Mouse (Mus musculus) lung, postnatal 0 days (tissue): ENCODE results near the gene Gm6583. TPM values are rescaled to one million over a fixed set of nuclear protein-coding genes. Genes with fewer than 3 reads are reported as not detected.

Experiments used
- ATAC-seq: fragments of 200-750 bp; cut with Nextera tagmentation; 2 replicates; pipeline ENCODE4 v1.8.0; 2017; ENCODE audit warnings: moderate library complexity
- DNase-seq: peaks from one replicate; pipeline ENCODE4 v3.0.0-alpha.2; 2016; ENCODE audit warnings: low spot score
- H3K27ac ChIP-seq: fragments of 300-500 bp; sonication (generic); 2 replicates; pipeline ENCODE4 v1.5.1; 2014; ENCODE audit warnings: antibody characterized with exemption, mild to moderate bottlenecking, low read length, mixed read lengths
- H3K27me3 ChIP-seq: fragments of 300-500 bp; sonication (generic); replicated peaks from 2 replicates; pipeline ENCODE4 v1.6.1; 2014; ENCODE audit warnings: low read length, mixed read lengths; ENCODE audit not compliant: insufficient read depth
- H3K36me3 ChIP-seq: fragments of 300-500 bp; sonication (generic); 2 replicates; pipeline ENCODE4 v1.6.1; 2014; ENCODE audit warnings: low read length, mixed read lengths; ENCODE audit not compliant: insufficient read depth
- H3K4me1 ChIP-seq: fragments of 300-500 bp; sonication (generic); 2 replicates; pipeline ENCODE4 v1.6.1; 2014; ENCODE audit warnings: antibody characterized with exemption, low read depth, low read length, mixed read lengths; ENCODE audit not compliant: insufficient read depth
- H3K4me2 ChIP-seq: fragments of 300-500 bp; sonication (generic); replicated peaks from 2 replicates; pipeline ENCODE4 v1.6.1; 2014; ENCODE audit warnings: low read depth, mild to moderate bottlenecking, low read length, moderate library complexity, mixed read lengths
- H3K4me3 ChIP-seq: fragments of 300-500 bp; sonication (generic); 2 replicates; pipeline ENCODE4 v1.5.1; 2014; ENCODE audit warnings: low read depth, low read length
- H3K9ac ChIP-seq: fragments of 300-500 bp; sonication (generic); replicated peaks from 2 replicates; pipeline ENCODE4 v1.6.1; 2014; ENCODE audit warnings: low read depth, mild to moderate bottlenecking
- H3K9me3 ChIP-seq: fragments of 300-500 bp; sonication (generic); 2 replicates; pipeline ENCODE4 v1.6.1; 2016; ENCODE audit warnings: low read length, mixed read lengths
- CTCF ChIP-seq: IDR thresholded peaks from 2 replicates; pipeline ENCODE4 v1.5.1; 2016; ENCODE audit warnings: antibody characterized with exemption, mild to moderate bottlenecking
- EP300 ChIP-seq: IDR thresholded peaks from 2 replicates; pipeline ENCODE4 v1.6.1; 2016; ENCODE audit warnings: antibody characterized with exemption, mild to moderate bottlenecking, control low read depth
- WGBS: fragments of 180-500 bp; shearing (Covaris S2); extraction: QIAGEN DNeasy Blood & Tissue Kit; methylation state at CpG from one replicate; pipeline ENCODE4 v1.1.7; 2014; 5-methylcytosine and 5-hydroxymethylcytosine counted together
- polyA plus RNA-seq: library from polyadenylated mRNA; unstranded; fragments of >200 nt; fragmentation: Nextera tagmentation; extraction: Ambion mirVana; gene quantifications from 2 replicates; pipeline ENCODE4 v1.2.1, GENCODE M21; 2015

Gm6583 gene
- polyA plus RNA-seq, 1 experiment from 2014 or later, result 0.25 TPM

GRCm38 (mm10) chr5:112364184-112364797, 8.5 kb upstream of the Gm6583 start:
- H3K36me3 ChIP-seq, result peaks cover 11% of the 10 kb centered on the region
- H3K9ac ChIP-seq, result no peak overlapping the region
- 75% methylated on average over 10 of the region's 10 CpGs for WGBS
- no peak overlapping the region for H3K4me2 ChIP-seq
- TF ChIP-seq EP300 (no peak), CTCF (no peak)
- H3K27ac ChIP-seq, result no peak overlapping the region
- no peaks in the 10 kb centered on the region for H3K27me3 ChIP-seq
- ATAC-seq (no peak), DNase-seq (no peak)
- H3K4me3 ChIP-seq, result no peak overlapping the region
- H3K4me1 ChIP-seq, result no peaks in the 10 kb centered on the region
- H3K9me3 ChIP-seq, result no peaks in the 10 kb centered on the region

- Histone ChIP-seq H3K9me3 (no peaks in the 10 kb centered on the region), H3K36me3 (peaks cover 9% of the 10 kb centered on the region), H3K9ac (no peak overlapping the region), H3K27ac (no peak overlapping the region), H3K27me3 (no peaks in the 10 kb centered on the region), H3K4me1 (no peaks in the 10 kb centered on the region), H3K4me2 (no peak overlapping the region), H3K4me3 (no peak overlapping the region)
- 96% methylated on average over 3 of the region's 3 CpGs for WGBS
- TF ChIP-seq CTCF (no peak), EP300 (no peak)
- ATAC-seq, result no peak
- DNase-seq, result no peak
Observed at GRCm38 (mm10) chr5:112360077-112360476, 4.2 kb upstream of the Gm6583 start.

GRCm38 (mm10) chr5:112359520-112359919, 3.7 kb upstream of the Gm6583 start:
- WGBS, result 86% methylated on average over 4 of the region's 4 CpGs
- peaks cover 10% of the 10 kb centered on the region for H3K36me3 ChIP-seq

GRCm38 (mm10) chr5:112356322-112356721, 489 bp upstream of the Gm6583 start:
- Histone ChIP-seq H3K27me3 (no peaks in the 10 kb centered on the region), H3K4me2 (no peak overlapping the region), H3K27ac (no peak overlapping the region), H3K9me3 (no peaks in the 10 kb centered on the region), H3K9ac (no peak overlapping the region), H3K4me3 (no peak overlapping the region), H3K4me1 (no peaks in the 10 kb centered on the region), H3K36me3 (peaks cover 18% of the 10 kb centered on the region)
- DNase-seq, result peak; percentile 5
- ATAC-seq, result peak; percentile 59
- TF ChIP-seq CTCF (no peak), EP300 (no peak)
- WGBS, result 81% methylated on average over 9 of the region's 9 CpGs

More at GRCm38 (mm10) chr5:112359520-112359919, 3.7 kb upstream of the Gm6583 start:
- ATAC-seq (no peak), DNase-seq (no peak)
- TF ChIP-seq CTCF (no peak), EP300 (no peak)
- H3K27me3 ChIP-seq, result no peaks in the 10 kb centered on the region
- no peak overlapping the region for H3K27ac ChIP-seq
- no peaks in the 10 kb centered on the region for H3K9me3 ChIP-seq
- no peak overlapping the region for H3K9ac ChIP-seq
- H3K4me1 ChIP-seq, result no peaks in the 10 kb centered on the region
- H3K4me3 ChIP-seq, result no peak overlapping the region
- H3K4me2 ChIP-seq, result no peak overlapping the region

DNA sequence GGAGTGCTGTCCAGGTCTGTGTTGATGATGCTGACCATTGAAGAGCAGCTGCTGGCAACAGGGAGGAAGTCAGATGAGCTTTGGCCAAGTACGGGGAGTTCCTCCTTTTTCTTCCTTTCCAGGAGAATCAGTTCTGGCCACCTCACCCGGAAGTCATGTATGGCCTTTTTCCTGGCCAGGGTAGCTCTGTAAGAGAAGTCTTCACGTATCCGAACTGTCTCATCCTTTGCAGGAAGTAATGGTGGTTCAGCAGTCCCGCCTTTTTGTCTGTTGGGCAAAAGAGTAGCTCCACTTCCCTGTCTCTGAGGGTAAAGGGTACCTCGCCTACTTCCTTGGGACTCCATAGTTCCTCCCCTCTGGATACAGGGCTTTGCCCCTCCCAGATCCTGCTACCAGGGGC, 340 bp downstream of the Gm6583 start:
- no peaks in the 10 kb centered on the region for H3K9me3 ChIP-seq
- H3K4me2 ChIP-seq, result no peak overlapping the region
- TF ChIP-seq CTCF (no peak), EP300 (no peak)
- peak; percentile 22 for ATAC-seq
- no peak overlapping the region for H3K27ac ChIP-seq
- H3K4me1 ChIP-seq, result no peaks in the 10 kb centered on the region
- peak; percentile 44 for DNase-seq
- no peak overlapping the region for H3K4me3 ChIP-seq
- peaks cover 20% of the 10 kb centered on the region for H3K36me3 ChIP-seq
- 75% methylated on average over 6 of the region's 6 CpGs for WGBS
- no peaks in the 10 kb centered on the region for H3K27me3 ChIP-seq
- no peak overlapping the region for H3K9ac ChIP-seq

DNA sequence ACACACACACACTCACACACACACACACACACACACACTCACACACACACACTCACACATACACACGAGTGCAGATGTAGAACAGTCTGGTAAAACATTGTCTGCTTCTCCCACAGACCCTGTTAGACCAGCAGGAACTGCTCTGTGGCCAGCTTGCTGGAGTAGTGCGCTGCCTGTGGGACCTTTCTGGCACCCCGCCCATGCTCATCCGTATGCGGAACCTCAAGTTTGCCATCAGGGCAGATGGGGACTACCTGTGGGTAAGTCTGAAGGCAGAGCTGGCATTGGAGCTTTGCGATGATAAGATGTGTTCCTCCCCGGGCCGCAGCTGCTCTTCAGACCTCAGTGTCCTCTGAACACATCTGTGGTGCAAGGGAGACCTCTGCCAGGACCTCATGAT, 6.7 kb downstream of the Gm6583 start:
- no peak for TF ChIP-seq CTCF
- no peak for TF ChIP-seq EP300

More for the DNA sequence above, 6.7 kb downstream of the Gm6583 start:
- no peak for ATAC-seq
- Histone ChIP-seq H3K27me3 (no peaks in the 10 kb centered on the region), H3K9ac (no peak overlapping the region), H3K4me3 (no peak overlapping the region), H3K4me1 (no peaks in the 10 kb centered on the region), H3K27ac (no peak overlapping the region), H3K9me3 (no peaks in the 10 kb centered on the region), H3K4me2 (no peak overlapping the region), H3K36me3 (peaks cover 20% of the 10 kb centered on the region; the same call in 1 of the 2 replicates)
- no peak for DNase-seq
- 86% methylated on average over 8 of the region's 8 CpGs for WGBS
